Mouse (Mus musculus) neural tube, embryonic 14.5 days (tissue): Measurements from ENCODE around the gene Cd38. TPM values are rescaled to one million over a fixed set of nuclear protein-coding genes. Genes with fewer than 3 reads are reported as not detected.

Source experiments
- ATAC-seq: fragments of 200-750 bp; cut with Nextera tagmentation; 2 replicates; pipeline ENCODE4 v1.8.0; 2017; ENCODE audit warnings: low read depth, mild to moderate bottlenecking, moderate TSS enrichment, moderate library complexity
- H3K27ac ChIP-seq: fragments of 300-500 bp; sonication (generic); 2 replicates; pipeline ENCODE4 v1.5.1; 2014; ENCODE audit warnings: low read depth, mild to moderate bottlenecking, control low read depth, low read length, moderate library complexity, mixed read lengths
- H3K27me3 ChIP-seq: fragments of 300-500 bp; sonication (generic); 2 replicates; pipeline ENCODE4 v1.6.1; 2014; ENCODE audit warnings: low read length; ENCODE audit not compliant: control insufficient read depth, insufficient read depth
- H3K36me3 ChIP-seq: fragments of 300-500 bp; sonication (generic); 2 replicates; pipeline ENCODE4 v1.6.1; 2014; ENCODE audit warnings: low read length, mixed read lengths; ENCODE audit not compliant: control insufficient read depth, insufficient read depth
- H3K4me1 ChIP-seq: fragments of 300-500 bp; sonication (generic); 2 replicates; pipeline ENCODE4 v1.6.1; 2014; ENCODE audit warnings: low read length; ENCODE audit not compliant: control insufficient read depth, insufficient read depth
- H3K4me2 ChIP-seq: fragments of 300-500 bp; sonication (generic); 2 replicates; pipeline ENCODE4 v1.6.1; 2014; ENCODE audit warnings: mild to moderate bottlenecking, low read depth, low read length, control low read depth
- H3K4me3 ChIP-seq: fragments of 300-500 bp; sonication (generic); 2 replicates; pipeline ENCODE4 v1.5.1; 2014; ENCODE audit warnings: low read depth, low read length, control low read depth, mixed read lengths
- H3K9ac ChIP-seq: fragments of 300-500 bp; sonication (generic); replicated peaks from 2 replicates; pipeline ENCODE4 v1.6.1; 2014; ENCODE audit warnings: low read depth, mild to moderate bottlenecking, control low read depth, low read length, mixed read lengths
- H3K9me3 ChIP-seq: fragments of 300-500 bp; sonication (generic); 2 replicates; pipeline ENCODE4 v1.6.1; 2016; ENCODE audit warnings: low read length; ENCODE audit not compliant: control insufficient read depth
- WGBS: fragments of 180-500 bp; shearing (Covaris S2); extraction: QIAGEN DNeasy Blood & Tissue Kit; methylation state at CpG from one replicate; pipeline ENCODE4 v1.1.7; 2014; 5-methylcytosine and 5-hydroxymethylcytosine counted together
- polyA plus RNA-seq: library from polyadenylated mRNA; unstranded; fragments of >200 nt; fragmentation: Nextera tagmentation; extraction: Ambion mirVana; gene quantifications from 2 replicates; pipeline ENCODE4 v1.2.1, GENCODE M21; 2014

The Cd38 gene
- 1.5 and 3.9 TPM in 2 replicates for polyA plus RNA-seq

DNA sequence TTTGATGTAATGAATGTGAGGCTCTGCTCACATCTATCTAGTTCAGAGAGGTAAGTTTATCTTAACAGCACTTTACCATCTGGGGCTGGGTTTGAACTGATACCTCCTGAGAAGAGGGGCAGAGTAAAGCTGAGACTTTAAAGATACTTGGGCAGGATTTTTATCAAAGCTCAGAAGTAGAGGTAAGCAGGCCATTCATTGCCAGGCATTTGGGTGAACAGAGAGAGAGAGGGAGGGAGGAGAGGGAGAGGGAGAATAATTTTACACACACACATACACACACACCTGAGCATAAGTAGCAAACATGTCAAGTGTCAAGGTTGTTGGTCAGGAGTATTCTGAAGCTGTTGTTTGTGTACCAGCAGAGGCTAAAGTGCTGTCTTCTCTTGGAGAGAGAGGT is at the start of gene Cd38:
Gene Cd38, plus strand, starts transcription at position 301 of the 400 bp plus-strand sequence.
- no peak for ATAC-seq
- H3K4me1 ChIP-seq = peaks cover 6% of the 10 kb centered on the region; the same call in 1 of the 2 replicates
- H3K36me3 ChIP-seq = no peaks in the 10 kb centered on the region
- no peaks in the 10 kb centered on the region for H3K27me3 ChIP-seq
- H3K9ac ChIP-seq = no peak within 1 kb of the TSS
- H3K4me2 ChIP-seq = peak within 1 kb of the TSS; percentile 55
- no peak within 1 kb of the TSS for H3K27ac ChIP-seq
- peak within 1 kb of the TSS; percentile 26 for H3K4me3 ChIP-seq
- no peaks in the 10 kb centered on the region for H3K9me3 ChIP-seq

DNA sequence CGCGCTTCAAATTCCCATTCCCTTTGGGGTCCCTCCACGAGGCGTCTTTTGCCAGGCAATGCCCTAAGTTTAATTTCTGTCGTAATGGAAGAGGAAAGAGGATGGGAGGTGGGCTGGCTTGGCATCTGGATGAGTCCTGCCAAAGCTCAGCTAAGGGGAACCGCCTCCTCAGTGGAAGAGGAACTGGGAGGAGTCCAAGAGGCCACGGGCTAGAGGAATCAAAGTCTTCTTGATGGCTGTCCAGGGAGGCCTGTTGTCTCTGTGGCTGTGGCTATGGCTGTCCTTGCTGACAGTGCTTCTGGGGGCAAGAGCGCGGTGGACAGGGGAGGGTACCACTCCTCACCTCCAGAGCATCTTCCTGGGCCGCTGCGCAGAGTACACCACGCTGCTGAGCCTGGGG is 49.7 kb upstream of the Cd38 start, which contains the start of gene Bst1:
Gene Bst1, plus strand, starts transcription at position 191 of the 400 bp plus-strand sequence.
- H3K4me3 ChIP-seq = no peak within 1 kb of the TSS
- H3K4me2 ChIP-seq = no peak within 1 kb of the TSS
- 55% methylated on average over 12 of the region's 12 CpGs for WGBS
- no peaks in the 10 kb centered on the region for H3K4me1 ChIP-seq
- no peaks in the 10 kb centered on the region for H3K27me3 ChIP-seq
- H3K27ac ChIP-seq = no peak within 1 kb of the TSS
- no peaks in the 10 kb centered on the region for H3K36me3 ChIP-seq
- H3K9me3 ChIP-seq = no peaks in the 10 kb centered on the region
- no peak within 1 kb of the TSS for H3K9ac ChIP-seq
- ATAC-seq = no peak

DNA sequence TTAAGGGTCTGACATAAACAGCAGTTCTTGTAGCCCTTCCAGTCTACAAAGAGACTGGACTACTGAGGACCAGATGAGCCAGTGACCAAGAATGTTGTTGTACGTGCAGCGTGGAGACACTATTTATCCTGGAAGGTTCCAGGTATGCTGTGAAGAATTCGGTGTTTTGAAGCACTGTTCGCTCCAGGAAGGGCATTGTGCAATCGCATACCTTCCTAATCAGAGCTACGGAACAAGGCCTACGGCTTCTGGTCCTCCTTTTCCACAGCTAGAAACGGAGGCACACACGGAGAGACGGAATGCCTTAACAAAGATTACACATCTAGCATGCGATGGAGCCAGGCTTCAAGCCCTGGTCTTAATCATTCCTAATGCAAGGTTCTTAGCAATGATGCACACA is 47.6 kb upstream of the Cd38 start:
- Histone ChIP-seq H3K27ac (no peak overlapping the region), H3K27me3 (no peaks in the 10 kb centered on the region), H3K36me3 (no peaks in the 10 kb centered on the region), H3K9ac (no peak overlapping the region), H3K9me3 (no peaks in the 10 kb centered on the region), H3K4me3 (no peak overlapping the region), H3K4me2 (no peak overlapping the region), H3K4me1 (no peaks in the 10 kb centered on the region)
- ATAC-seq = no peak
- WGBS = 94% methylated on average over 11 of the region's 11 CpGs

DNA sequence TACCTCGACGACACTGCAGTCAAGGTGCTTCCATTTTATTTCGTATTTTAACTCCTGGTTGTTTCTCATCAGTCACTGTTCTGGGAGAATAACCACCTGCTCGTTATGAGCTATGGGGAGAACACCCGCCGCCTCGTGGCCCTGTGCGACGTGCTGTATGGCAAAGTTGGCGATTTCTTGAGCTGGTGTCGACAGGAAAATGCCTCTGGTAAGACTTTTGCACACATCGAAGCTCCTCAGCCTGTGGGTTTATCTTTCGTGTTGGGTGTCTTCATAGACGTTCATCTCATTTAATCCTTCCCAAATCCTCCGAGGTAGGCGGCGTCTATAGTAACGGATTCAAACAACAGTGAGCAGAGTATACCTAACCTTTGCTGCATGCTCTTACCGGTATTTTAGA is 46.8 kb upstream of the Cd38 start, which contains the start of gene Fbxl5:
Gene Fbxl5, minus strand, starts transcription at position 101 of the 400 bp plus-strand sequence.
- Histone ChIP-seq H3K4me2 (no peak within 1 kb of the TSS), H3K27me3 (no peaks in the 10 kb centered on the region), H3K4me3 (no peak within 1 kb of the TSS), H3K4me1 (no peaks in the 10 kb centered on the region), H3K27ac (no peak within 1 kb of the TSS), H3K9ac (no peak within 1 kb of the TSS), H3K9me3 (no peaks in the 10 kb centered on the region), H3K36me3 (no peaks in the 10 kb centered on the region)
- 83% methylated on average over 19 of the region's 19 CpGs for WGBS
- ATAC-seq = no peak

DNA sequence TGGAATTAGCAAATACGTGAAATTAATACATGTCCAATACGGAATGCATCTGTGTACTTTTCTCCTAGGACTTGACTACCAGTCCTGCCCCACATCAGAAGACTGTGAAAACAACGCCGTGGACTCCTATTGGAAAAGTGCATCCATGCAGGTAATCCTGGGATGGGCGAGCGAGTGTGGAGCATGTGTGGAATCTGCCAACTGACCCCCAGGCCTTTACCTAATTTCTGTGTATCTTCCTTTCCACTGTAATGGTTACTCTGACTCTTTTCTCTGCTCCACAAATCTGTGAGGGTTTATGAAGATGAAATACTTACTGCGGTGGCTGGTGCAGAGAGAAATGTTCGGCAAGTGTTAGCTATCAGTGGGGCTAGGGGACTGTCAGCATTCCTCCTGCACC is 46.2 kb upstream of the Cd38 start:
- H3K4me1 ChIP-seq = no peaks in the 10 kb centered on the region
- H3K9me3 ChIP-seq = no peaks in the 10 kb centered on the region
- H3K27ac ChIP-seq = no peak overlapping the region
- H3K36me3 ChIP-seq = no peaks in the 10 kb centered on the region
- no peak overlapping the region for H3K9ac ChIP-seq
- no peak overlapping the region for H3K4me2 ChIP-seq
- ATAC-seq = no peak
- H3K4me3 ChIP-seq = no peak overlapping the region
- 87% methylated on average over 8 of the region's 8 CpGs for WGBS
- no peaks in the 10 kb centered on the region for H3K27me3 ChIP-seq

DNA sequence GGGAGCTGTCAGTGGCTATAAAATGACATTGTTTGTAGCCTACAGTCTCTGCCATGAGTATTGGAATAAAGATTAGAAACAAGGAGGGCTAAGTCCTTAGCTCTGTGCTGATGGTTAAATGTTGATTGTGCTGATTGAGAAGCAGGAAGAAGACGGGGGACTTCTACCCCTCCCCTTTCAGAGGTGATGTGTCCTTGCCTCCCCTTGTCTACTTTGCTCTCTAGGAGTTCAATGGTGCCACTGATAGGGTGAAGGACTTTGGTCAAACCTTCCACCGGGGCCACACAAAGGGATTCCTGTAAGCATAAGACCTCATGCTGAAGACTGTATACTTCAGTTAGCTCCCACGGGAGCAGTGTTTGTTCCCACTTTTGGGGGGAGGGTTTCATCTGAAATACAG is 45.5 kb upstream of the Cd38 start:
- no peaks in the 10 kb centered on the region for H3K4me1 ChIP-seq
- H3K36me3 ChIP-seq = no peaks in the 10 kb centered on the region
- H3K4me2 ChIP-seq = no peak overlapping the region
- H3K9ac ChIP-seq = no peak overlapping the region
- no peaks in the 10 kb centered on the region for H3K27me3 ChIP-seq
- no peaks in the 10 kb centered on the region for H3K9me3 ChIP-seq
- 88% methylated on average over 3 of the region's 3 CpGs for WGBS
- H3K27ac ChIP-seq = no peak overlapping the region
- no peak overlapping the region for H3K4me3 ChIP-seq
- no peak for ATAC-seq

DNA sequence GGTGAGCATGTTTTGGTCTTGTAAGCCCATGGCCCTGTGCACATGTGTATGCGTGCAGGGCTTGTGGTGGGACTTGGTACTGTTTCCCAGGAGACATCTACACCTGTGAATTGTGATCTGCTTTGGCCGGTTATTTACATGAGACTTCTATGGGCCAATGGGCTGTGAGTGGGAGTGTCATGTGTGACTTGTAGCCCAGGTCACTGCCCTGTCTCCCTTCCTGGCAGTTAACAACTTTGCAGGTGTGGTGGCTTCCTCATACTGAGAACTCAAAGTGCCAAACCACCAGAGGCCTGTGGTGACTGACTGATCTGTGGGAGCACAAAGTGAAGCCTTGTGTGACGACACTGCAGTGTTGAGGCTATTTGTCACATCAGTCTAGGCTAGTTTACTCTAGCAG is 43.8 kb upstream of the Cd38 start:
- Histone ChIP-seq H3K4me1 (no peaks in the 10 kb centered on the region), H3K4me3 (no peak overlapping the region), H3K27ac (no peak overlapping the region), H3K36me3 (no peaks in the 10 kb centered on the region), H3K4me2 (no peak overlapping the region), H3K27me3 (no peaks in the 10 kb centered on the region), H3K9ac (no peak overlapping the region), H3K9me3 (no peaks in the 10 kb centered on the region)
- 86% methylated on average over 3 of the region's 3 CpGs for WGBS
- ATAC-seq = no peak

DNA sequence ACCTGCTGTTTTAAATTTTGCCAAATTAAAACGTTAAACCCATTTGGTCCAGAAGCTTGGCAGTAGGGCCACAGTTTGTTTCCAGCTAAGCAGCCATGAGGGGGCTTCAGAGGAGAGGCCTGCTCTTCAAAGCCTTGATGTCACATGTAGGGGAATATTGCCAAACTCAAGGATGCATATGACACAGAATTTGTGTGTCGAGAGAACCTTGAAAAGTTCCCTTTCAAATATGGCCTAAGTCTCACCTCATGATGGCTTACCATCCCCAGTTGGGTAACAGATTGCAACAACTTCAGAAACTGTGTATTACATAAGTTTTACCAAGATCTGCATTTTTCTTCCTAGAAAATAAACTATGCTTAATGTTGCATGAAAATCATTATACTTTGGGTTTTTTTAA is 41.5 kb upstream of the Cd38 start:
- whole genome bisulfite sequencing = 95% methylated on average over 2 of the region's 2 CpGs
- H3K27ac ChIP-seq = no peak overlapping the region
- no peak overlapping the region for H3K4me2 ChIP-seq
- ATAC-seq = no peak
- no peaks in the 10 kb centered on the region for H3K4me1 ChIP-seq
- no peak overlapping the region for H3K9ac ChIP-seq
- no peak overlapping the region for H3K4me3 ChIP-seq
- no peaks in the 10 kb centered on the region for H3K36me3 ChIP-seq
- no peaks in the 10 kb centered on the region for H3K27me3 ChIP-seq
- no peaks in the 10 kb centered on the region for H3K9me3 ChIP-seq

DNA sequence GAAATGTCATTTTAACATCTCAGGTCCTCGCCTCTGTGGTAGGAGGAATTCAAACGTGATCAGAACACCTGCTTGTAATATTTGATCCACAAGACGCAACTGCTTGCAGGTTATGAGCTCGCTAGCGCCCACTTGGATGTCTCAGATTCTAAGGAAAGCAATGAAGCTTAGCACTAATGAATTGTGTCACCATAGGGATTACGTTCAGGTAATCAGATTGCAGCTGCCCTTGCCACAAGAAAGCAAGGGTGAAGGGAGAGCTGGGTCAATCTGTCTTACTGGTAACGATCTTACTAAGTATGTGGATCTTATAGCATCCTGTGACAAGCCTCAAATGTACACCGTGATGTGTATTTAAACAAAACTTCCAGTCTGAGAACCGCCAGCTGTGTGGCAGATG is 41.0 kb upstream of the Cd38 start:
- no peak overlapping the region for H3K27ac ChIP-seq
- no peak overlapping the region for H3K4me3 ChIP-seq
- no peaks in the 10 kb centered on the region for H3K4me1 ChIP-seq
- H3K36me3 ChIP-seq = no peaks in the 10 kb centered on the region
- no peaks in the 10 kb centered on the region for H3K9me3 ChIP-seq
- H3K27me3 ChIP-seq = no peaks in the 10 kb centered on the region
- WGBS = 87% methylated on average over 9 of the region's 9 CpGs
- no peak overlapping the region for H3K4me2 ChIP-seq
- ATAC-seq = no peak
- no peak overlapping the region for H3K9ac ChIP-seq

DNA sequence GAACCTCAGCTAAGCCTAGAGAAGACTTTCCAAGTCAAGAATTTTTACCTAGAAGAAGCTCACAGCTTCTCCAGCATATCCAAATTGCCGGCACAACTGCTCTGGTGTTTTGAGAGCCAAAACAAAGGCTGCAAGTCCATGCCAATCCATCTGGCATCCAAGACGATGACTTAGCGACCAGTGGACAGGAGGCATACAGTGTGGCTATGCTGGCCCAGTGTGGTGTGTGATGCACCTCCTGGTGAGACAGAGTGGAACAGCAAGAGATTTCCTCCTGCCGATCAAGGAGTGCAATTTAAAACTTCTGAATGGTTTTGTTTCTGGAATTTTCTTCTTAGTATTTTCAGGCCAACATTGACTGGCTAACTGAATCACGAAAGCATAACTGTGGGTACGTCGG is 31.8 kb upstream of the Cd38 start:
- H3K36me3 ChIP-seq = no peaks in the 10 kb centered on the region
- no peaks in the 10 kb centered on the region for H3K27me3 ChIP-seq
- no peaks in the 10 kb centered on the region for H3K9me3 ChIP-seq
- WGBS = 89% methylated on average over 7 of the region's 7 CpGs
- no peak overlapping the region for H3K9ac ChIP-seq
- no peak overlapping the region for H3K27ac ChIP-seq
- ATAC-seq = no peak
- no peak overlapping the region for H3K4me3 ChIP-seq
- H3K4me2 ChIP-seq = no peak overlapping the region
- H3K4me1 ChIP-seq = no peaks in the 10 kb centered on the region
